Mouse (Mus musculus) c-Kit-positive CD71-negative TER-119-negative erythroid progenitor cells, embryonic 14.5 days (primary cell): ENCODE measurements at regions not wholly inside any gene's neighbourhood (a gene's known extent, or its start where the extent isn't known, plus 50 kb on each side); places are given as distances from the start of the nearest gene placed in this dataset.

Source experiments
- DNase-seq: peaks from one replicate; pipeline ENCODE4 v3.0.0-alpha.2; 2013; ENCODE audit warnings: low read depth

- DNase-seq: no peak
Measured at GRCm38 (mm10) chr6:102977122-102977521, 404.2 kb upstream of the Cntn3 start.

DNA sequence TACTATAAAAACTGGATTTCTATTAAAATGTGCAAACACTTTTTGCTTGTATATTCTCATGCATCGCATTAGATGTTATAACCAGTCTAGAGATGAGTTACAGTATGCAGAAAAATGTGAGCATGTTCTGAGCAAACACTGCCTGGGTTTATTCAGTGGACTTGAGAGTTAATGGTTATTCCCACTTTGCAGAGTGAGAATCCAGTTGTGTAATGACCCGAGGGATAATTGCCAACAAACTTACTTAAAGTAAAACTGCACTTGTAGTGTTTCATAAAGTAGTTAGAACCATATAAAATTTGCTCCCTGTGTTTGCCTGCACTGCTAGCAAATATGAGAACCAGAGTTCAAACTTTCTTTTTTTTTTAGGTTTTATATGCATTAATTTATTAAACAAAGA, 450.4 kb upstream of the Cntn3 start:
- no peak for DNase-seq

- no peak for DNase-seq
Measured at GRCm38 (mm10) chr6:103024006-103024405, 451.1 kb upstream of the Cntn3 start.

DNA sequence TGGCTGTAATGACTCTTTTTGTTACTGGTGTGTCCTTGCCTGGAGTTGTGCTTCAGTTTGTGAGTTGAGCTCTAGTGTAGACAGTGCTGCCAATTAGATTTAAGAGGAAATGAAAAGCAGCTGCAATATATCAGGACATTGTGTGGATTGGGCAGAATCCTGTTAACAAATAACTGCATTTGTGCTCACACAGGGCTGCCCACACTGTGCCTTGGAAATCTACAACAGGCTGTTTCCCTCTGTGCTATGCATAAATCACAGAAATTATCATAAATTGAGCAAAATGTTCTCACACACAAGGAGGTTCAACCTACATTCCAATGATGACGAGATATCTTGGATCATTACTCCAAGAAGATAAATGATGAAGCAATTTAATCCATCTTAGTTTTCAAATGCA, 455.2 kb upstream of the Cntn3 start:
- DNase-seq: no peak

GRCm38 (mm10) chr6:103033418-103033817, 460.5 kb upstream of the Cntn3 start:
- no peak for DNase-seq

DNA sequence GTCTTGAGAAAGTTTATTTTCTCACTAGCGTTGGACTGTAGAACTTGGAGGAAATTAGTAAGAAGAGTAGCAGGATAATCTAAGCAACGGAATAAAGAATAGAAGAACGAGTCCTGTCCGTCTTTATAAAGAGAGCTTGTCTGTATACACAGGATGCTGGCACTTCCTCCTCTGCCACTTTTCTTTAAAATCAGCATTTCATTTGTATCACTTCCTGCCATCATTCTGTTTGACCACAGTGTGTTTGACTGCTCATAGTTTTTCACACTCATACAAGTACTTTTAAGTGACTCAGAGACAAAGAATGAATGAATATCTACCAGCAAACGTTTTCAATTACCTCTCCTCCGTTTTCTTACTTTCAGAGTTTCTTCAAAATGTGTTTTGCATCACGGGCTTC, 461.0 kb upstream of the Cntn3 start:
- DNase-seq: no peak

- no peak for DNase-seq
Measured at GRCm38 (mm10) chr6:103060591-103060990, 449.8 kb upstream of the Chl1 start.

DNA sequence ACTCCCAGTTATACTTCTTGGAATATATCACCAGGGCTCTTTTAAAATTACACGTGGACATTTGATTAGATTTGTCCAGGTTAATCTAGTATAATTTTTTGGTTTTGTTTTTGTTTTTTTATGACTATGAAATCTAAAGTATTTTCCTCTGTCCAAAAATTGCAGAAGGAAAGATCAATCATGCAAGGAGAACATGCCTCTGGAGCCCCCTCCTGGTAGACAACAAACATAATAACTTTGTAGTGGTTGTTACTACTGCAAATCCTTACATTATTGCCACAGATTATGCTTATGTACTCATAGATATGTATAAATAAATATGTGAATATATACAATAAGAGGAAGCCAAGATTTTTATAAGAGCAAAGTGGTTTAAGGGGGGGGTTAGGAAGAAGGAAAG, 404.2 kb upstream of the Chl1 start:
- no peak for DNase-seq

- no peak for DNase-seq
Measured at GRCm38 (mm10) chr6:103119537-103119936, 390.8 kb upstream of the Chl1 start.

GRCm38 (mm10) chr6:103140851-103141250, 369.5 kb upstream of the Chl1 start:
- no peak for DNase-seq

DNA sequence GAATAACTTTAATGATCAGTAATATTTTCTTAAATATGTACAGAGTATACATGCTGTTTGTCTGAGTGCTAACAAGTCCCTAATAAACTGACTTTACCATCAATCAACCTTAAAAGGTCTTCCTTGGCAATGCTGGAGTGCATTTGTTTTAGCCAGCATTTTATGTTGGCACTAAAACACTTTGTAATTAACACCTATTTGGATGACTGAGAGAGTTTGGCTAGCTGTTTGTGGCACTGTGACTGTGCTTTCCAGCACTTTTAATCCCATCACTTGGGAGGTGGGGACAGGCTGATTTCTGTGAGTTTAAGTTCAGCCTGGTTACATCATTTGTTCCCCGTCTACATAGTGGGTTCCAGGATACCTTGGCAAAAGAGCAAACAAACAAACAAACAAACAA, 332.5 kb upstream of the Chl1 start:
- no peak for DNase-seq

DNA sequence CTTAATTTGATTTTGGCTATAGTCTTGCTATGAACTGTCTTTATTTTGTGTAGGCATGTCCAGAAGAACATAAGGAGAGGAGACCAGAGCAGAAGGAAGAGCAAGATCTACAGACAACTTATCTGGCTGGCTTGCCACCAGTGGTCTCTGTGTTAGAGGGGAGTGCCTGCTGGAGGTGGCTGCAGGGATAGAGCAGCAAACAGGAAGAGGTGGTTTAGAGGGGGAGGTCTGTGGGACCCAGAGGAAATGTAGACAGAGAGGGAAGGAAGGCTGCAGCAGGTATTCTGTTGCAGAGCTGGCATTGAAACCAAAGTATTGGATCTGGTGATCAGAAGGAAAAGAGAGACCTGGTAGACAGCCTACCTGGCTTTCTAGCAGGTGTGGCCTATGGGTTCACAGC, 327.0 kb upstream of the Chl1 start:
- DNase-seq: no peak

DNA sequence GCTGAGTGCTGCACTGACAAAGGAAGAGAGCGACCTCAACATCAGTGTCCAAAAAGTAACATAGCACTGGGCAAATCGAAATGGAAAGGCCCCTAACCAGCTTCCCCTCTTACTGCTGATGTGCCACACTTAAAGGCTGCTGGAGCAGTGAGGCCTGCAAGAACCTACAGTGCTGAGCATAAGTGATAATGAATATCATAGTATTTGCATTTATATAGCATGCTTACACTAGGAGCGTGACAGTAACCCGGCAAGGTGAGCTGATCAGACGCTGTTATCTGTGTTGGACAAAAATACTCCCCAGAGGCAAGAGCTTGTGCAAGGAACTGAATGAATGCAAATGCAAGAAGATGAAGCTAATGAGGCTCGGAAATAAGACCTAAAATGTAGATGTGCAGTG, 313.5 kb upstream of the Chl1 start:
- DNase-seq: no peak

GRCm38 (mm10) chr6:103201605-103202004, 308.8 kb upstream of the Chl1 start:
- peak; percentile 2 for DNase-seq

- DNase-seq: no peak
Measured at GRCm38 (mm10) chr6:103209202-103209601, 301.2 kb upstream of the Chl1 start.

GRCm38 (mm10) chr6:103213160-103213559, 297.2 kb upstream of the Chl1 start:
- no peak for DNase-seq

DNA sequence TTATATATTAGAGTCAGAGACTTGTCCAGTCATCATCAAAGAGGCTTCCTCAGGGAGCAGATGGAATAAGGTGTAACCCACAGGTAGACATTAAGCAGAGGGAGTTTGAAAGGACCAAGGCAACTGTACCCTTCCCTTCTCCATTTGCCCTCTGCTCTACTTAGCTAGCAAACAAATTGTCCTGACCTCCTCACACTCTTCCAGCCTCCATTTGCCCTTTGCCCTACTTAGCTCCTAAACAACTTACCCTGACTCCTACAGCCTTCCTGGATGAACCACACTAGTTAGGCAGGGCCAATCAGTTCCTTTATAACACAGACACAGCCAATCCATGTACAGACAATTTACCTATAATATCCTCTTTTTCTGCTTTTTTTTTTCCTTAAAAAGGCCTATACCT, 273.5 kb upstream of the Chl1 start:
- no peak for DNase-seq

- no peak for DNase-seq
Measured at GRCm38 (mm10) chr6:103268984-103269383, 241.4 kb upstream of the Chl1 start.

- DNase-seq: no peak
Measured at GRCm38 (mm10) chr6:103272216-103272615, 238.2 kb upstream of the Chl1 start.

DNA sequence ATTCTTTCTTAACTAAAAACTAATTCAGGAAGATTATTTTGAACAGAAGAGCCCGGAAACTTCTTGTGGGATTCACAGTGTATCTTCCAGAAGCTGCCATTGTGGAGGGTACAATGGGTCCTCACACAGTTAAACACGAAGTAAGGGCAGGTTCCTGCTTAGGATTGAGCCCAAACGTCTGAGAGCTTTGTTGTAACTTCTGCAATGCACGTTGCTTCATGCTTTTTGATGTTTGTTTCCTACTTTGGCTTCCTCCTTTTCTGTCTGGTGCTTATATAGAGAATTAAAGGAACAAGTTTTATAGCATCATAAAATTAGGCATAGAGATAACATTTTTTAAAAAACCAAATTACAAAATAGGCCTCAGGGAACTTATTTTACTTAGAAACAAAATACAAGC, 235.3 kb upstream of the Chl1 start:
- peak; percentile 1 for DNase-seq

- peak; percentile 18 for DNase-seq
Measured at GRCm38 (mm10) chr6:103275476-103275875, 234.9 kb upstream of the Chl1 start.

- peak; percentile 24 for DNase-seq
Measured at GRCm38 (mm10) chr6:103296015-103296414, 214.4 kb upstream of the Chl1 start.

DNA sequence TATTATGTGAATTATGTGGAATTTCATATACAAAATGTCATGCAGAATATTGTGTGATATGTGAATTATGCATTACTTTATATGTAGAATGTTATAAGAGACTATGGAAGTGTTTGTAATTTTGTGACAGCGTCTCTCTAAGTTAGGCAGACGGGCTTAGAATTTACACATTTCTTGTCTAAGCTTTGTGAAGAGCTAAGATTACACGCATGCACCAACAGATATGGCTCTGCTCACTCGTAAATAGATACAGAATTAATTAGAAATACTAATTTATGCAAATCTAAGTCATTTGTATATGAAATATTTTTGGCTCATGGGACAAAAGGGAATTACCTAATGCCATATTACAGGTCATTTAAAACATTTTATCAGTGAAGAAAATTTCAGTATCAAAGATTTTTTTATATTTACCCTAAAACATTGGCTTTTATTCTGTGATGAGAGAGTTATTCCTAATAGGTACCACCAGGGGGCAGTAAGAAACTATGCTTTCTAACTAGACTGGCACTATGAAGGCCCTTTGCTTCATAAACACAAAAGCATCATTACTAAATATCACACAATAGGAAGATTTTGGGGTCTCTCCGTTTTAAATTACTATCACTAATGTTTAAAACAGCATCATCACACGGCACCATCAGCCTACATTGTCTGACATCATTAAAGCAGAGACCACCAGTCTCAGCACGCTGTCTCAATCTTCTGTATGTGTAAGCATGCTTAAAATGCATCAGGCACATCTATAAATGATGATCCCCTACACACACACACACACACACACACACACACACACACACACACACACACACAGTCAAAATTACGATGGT, 203.8 kb upstream of the Chl1 start:
- peak; percentile 45 for DNase-seq

GRCm38 (mm10) chr6:103307250-103307580, 203.2 kb upstream of the Chl1 start:
- no peak for DNase-seq
